Mouse (Mus musculus) liver, embryonic 18 days (tissue): ENCODE results near the gene Kmo. TPM values are rescaled to one million over a fixed set of nuclear protein-coding genes. Genes with fewer than 3 reads are reported as not detected.

ENCODE experiments used
- polyA plus RNA-seq: library from polyadenylated mRNA; depleted of rRNA; stranded (reverse); fragments of >200 nt; gene quantifications from 2 replicates; pipeline ENCODE4 v1.2.3, GENCODE M21; 2012; rRNA removed

Gene Kmo
- 10.3 and 13.2 TPM in 2 replicates for polyA plus RNA-seq

GRCm38 (mm10) chr1:175619814-175620431 lies at the start of gene Kmo:
TSS of gene Kmo (plus strand) at chr1:175620381.

GRCm38 (mm10) chr1:175625257-175625879 lies 5.2 kb downstream of the Kmo start, which contains the start of gene Fh1:
TSS of gene Fh1 (minus strand) at chr1:175625635.

GRCm38 (mm10) chr1:175692246-175692996 lies 72.2 kb downstream of the Kmo start, which contains the start of the genes Opn3 and Chml:
TSS of gene Opn3 (minus strand) at chr1:175692776.
TSS of gene Chml (minus strand) at chr1:175692901.

GRCm38 (mm10) chr1:175698293-175698692 lies 78.1 kb downstream of the Kmo start, which contains the start of gene Wdr64:
TSS of gene Wdr64 (plus strand) at chr1:175698593.

Other genes starting within 250 kb of the Kmo start
- gene Rgs7, start 127.9 kb upstream of the Kmo start, polyA plus RNA-seq: 0.01 TPM in 1 of 2 replicates, not detected in the other
- 60.8 and 64.9 TPM in 2 replicates for gene Fh1, start 5.3 kb downstream of the Kmo start, polyA plus RNA-seq
- 1.3 and 1.6 TPM in 2 replicates for gene Opn3, start 72.4 kb downstream of the Kmo start, polyA plus RNA-seq
- gene Chml, start 72.5 kb downstream of the Kmo start, polyA plus RNA-seq: 1.6 and 1.7 TPM in 2 replicates
- gene Wdr64, start 78.2 kb downstream of the Kmo start, polyA plus RNA-seq: 0.02 and 0.04 TPM in 2 replicates